Mouse (Mus musculus) bone marrow, adult 2 months (tissue): Measurements from ENCODE around the gene Porcn.

Experiments
- CTCF ChIP-seq: fragments of 200-500 bp; IDR thresholded peaks from 2 replicates; pipeline ENCODE4 v1.5.1; 2011; ENCODE audit warnings: low read length, control low read depth; ENCODE audit not compliant: control insufficient read depth, insufficient read depth
- POLR2A ChIP-seq: fragments of 200-500 bp; IDR thresholded peaks from 2 replicates; pipeline ENCODE4 v1.6.1; 2011; ENCODE audit warnings: low read depth, mild to moderate bottlenecking, control low read depth, low read length, borderline replicate concordance; ENCODE audit not compliant: control insufficient read depth

DNA sequence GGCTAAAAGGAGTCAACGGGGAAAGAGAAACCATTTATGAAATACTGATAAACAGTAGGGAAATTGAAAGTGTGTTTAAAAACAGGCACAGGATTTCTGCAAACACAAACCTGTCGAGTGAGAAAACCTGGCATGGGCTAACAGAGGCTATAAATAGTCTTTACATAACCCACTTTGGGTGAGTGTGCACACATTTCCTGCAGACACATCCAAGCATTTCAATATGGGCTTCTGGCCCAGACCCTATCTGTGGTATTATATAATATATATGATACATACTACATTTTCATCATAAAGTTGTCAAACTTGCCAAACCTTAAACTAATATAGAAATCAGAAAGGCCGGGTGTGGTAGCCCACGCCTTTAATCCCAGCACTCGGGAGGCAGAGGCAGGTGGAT lies 43.2 kb downstream of the Porcn start:
- TF ChIP-seq POLR2A (no peak), CTCF (no peak)
